Mouse (Mus musculus): ENCODE results near the gene Gipc2.

DNA sequence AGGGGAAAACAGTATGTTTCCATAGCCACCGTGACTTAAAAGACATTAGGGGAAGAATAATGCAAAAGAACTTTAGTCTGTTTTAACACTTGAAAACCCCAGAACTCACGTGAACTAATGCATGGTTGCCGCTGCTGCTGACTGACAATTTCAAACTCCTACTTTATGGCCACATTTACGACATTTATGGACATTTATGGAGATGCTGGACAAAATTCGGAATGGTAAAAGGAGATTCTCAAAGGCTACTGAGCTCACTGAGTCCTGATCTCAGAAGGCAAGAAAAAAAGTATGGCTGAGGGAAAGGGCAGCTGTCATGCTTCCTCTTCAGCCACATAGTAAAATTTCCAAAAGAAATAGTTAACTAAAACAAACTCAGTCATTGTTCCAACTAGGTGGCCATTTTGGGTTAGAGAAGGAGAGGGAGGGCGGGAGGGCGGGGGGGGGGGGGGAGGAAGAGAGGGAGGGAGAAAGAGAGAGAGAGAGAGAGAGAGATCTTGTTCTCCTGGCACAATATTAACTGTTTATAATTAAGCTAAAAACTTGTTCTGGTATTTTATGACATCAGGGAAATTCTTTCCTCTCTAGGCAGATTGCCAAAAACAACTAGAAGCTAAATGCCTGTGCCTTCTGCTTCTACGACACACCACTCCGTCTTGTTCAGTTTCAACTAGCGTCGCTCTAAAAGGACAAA, 26.4 kb upstream of the Gipc2 start:
- no peak for TF ChIP-seq POLR2A (IDR thresholded peaks at IDR 0.05; ENCODE audit: borderline replicate concordance, insufficient read depth, low read length)
- no peak for TF ChIP-seq CTCF (IDR thresholded peaks at IDR 0.05; ENCODE audit: borderline replicate concordance, insufficient read depth, low read depth, low read length)

Data from cerebellum, adult 2 months (tissue).